In the genomic region with DNA sequence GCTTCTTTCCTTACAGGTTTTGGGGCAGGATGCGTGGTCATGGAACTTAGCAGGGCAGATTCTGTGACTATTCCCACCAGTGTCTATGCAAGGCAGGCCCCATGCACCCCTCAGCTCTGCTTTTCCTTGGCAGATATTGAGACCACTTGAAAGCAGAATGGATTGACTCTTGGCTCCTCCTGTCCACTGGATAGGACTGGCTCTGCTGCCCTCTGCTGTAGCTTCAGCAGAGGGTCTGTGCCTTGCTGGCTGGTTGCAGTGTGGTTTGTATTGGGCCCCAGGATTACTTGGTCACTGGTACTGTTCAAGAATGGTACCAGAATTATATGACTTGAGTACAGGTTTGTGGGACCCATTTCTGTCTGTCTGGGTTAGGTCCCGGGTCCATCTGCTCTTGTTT, we compare ENCODE assay signal across 14 mouse cellular contexts. TPM values are rescaled to one million over a fixed set of nuclear protein-coding genes. Genes with fewer than 3 reads are reported as not detected.
DNase-seq lines count a peak whose midpoint lies in the region; ATAC-seq and TF ChIP-seq lines count a peak whose summit lies in the region.
"Had no signal": no experiment of that assay in that cellular context is flagged by ENCODE, and none has a peak within 500 bp of the region (broad histone marks: within the 10 kb centered on the region; RNA-seq: fewer than 3 reads in every experiment).

No protein-coding gene starts in this region.

- no peaks in the 10 kb centered on the region for H3K9me3 ChIP-seq in forebrain, postnatal 0 days (ENCODE audit: low read length)
- H3K9me3 ChIP-seq in forebrain, embryonic 16.5 days (ENCODE audit: control insufficient read depth, low read length): no peaks in the 10 kb centered on the region
- H3K9me3 ChIP-seq: forebrain, embryonic 13.5 days; midbrain, embryonic 15.5 days had no signal

- H3K27ac ChIP-seq in forebrain, postnatal 0 days (ENCODE audit: low read depth, low read length): no peak overlapping the region
- no peak overlapping the region for H3K27ac ChIP-seq in forebrain, embryonic 16.5 days (ENCODE audit: low read length)
- H3K27ac ChIP-seq: forebrain, embryonic 13.5 days; midbrain, embryonic 15.5 days had no signal

- no peaks in the 10 kb centered on the region for H3K4me1 ChIP-seq in forebrain, postnatal 0 days (ENCODE audit: insufficient read depth)
- H3K4me1 ChIP-seq in forebrain, embryonic 16.5 days (replicated peaks; ENCODE audit: control insufficient read depth, insufficient read depth, low read length): no peaks in the 10 kb centered on the region
- H3K4me1 ChIP-seq: forebrain, embryonic 13.5 days; midbrain, embryonic 15.5 days had no signal

- TF ChIP-seq CTCF in forebrain, postnatal 0 days (IDR thresholded peaks at IDR 0.05; ENCODE audit: low read depth): peak; percentile 65

- ATAC-seq in forebrain, postnatal 0 days: peak; percentile 55
- no peak for ATAC-seq in forebrain, embryonic 16.5 days
- ATAC-seq: forebrain, embryonic 13.5 days; inflammation-experienced regulatory T-cells, adult 6 months; midbrain, embryonic 15.5 days had no signal

- no peak overlapping the region for H3K4me3 ChIP-seq in forebrain, postnatal 0 days (ENCODE audit: low read depth, low read length)
- H3K4me3 ChIP-seq in forebrain, embryonic 16.5 days (replicated peaks; ENCODE audit: low read length): no peak overlapping the region
- H3K4me3 ChIP-seq: forebrain, embryonic 13.5 days; midbrain, embryonic 15.5 days had no signal

- no peaks in the 10 kb centered on the region for H3K27me3 ChIP-seq in forebrain, postnatal 0 days (ENCODE audit: insufficient read depth, low read length)
- H3K27me3 ChIP-seq in forebrain, embryonic 16.5 days (replicated peaks; ENCODE audit: control insufficient read depth, insufficient read depth, low read length): no peaks in the 10 kb centered on the region
- H3K27me3 ChIP-seq: forebrain, embryonic 13.5 days; midbrain, embryonic 15.5 days had no signal

- H3K36me3 ChIP-seq in forebrain, postnatal 0 days (ENCODE audit: insufficient read depth): no peaks in the 10 kb centered on the region
- H3K36me3 ChIP-seq in forebrain, embryonic 16.5 days (ENCODE audit: control insufficient read depth, insufficient read depth): no peaks in the 10 kb centered on the region
- H3K36me3 ChIP-seq: midbrain, embryonic 15.5 days had no signal

- peak; percentile 27 for DNase-seq in forebrain, postnatal 0 days
- DNase-seq in kidney, postnatal 36 days: peak; percentile 2 to 26
- no peak for DNase-seq in kidney, adult 8-10 months
- DNase-seq in MN1 (ENCODE audit: low spot score): peak; percentile 25
- peak; percentile 14 to 39 for DNase-seq in lung, adult 18-20 months
- no peak for DNase-seq in urinary bladder, postnatal 25 days (ENCODE audit: low spot score)
- DNase-seq in right cerebral cortex, postnatal 14 days: no peak

- no peak overlapping the region for H3K9ac ChIP-seq in forebrain, postnatal 0 days
- H3K9ac ChIP-seq in forebrain, embryonic 16.5 days (replicated peaks; ENCODE audit: low read depth, low read length): no peak overlapping the region
- H3K9ac ChIP-seq: forebrain, embryonic 13.5 days; midbrain, embryonic 15.5 days had no signal

- no peak overlapping the region for H3K4me2 ChIP-seq in forebrain, postnatal 0 days (ENCODE audit: low read depth)
- no peak overlapping the region for H3K4me2 ChIP-seq in forebrain, embryonic 16.5 days (ENCODE audit: low read length)
- H3K4me2 ChIP-seq: forebrain, embryonic 13.5 days; midbrain, embryonic 15.5 days had no signal

- WGBS in forebrain, postnatal 0 days: 85% methylated on average over 2 of the region's 2 CpGs
- 86% methylated on average over 2 of the region's 2 CpGs for WGBS in forebrain, embryonic 16.5 days

RNA-seq across cellular contexts. Expression of gene Mov10l1, which starts 16.4 kb away (rescaled TPM):
- 0.05 TPM in 1 of 2 replicates, not detected in the other for total RNA-seq in forebrain, postnatal 0 days (2014; rRNA removed)
- 0.16 TPM in 1 of 2 replicates, not detected in the other for polyA plus RNA-seq in forebrain, postnatal 0 days (2015; fragmentation: Nextera tagmentation; extraction: Ambion mirVana)
- not detected in 2 replicates for polyA plus RNA-seq in forebrain, embryonic 16.5 days (2015; fragmentation: Nextera tagmentation; extraction: Ambion mirVana)
- total RNA-seq: MEL had no signal
- polyA plus RNA-seq: forebrain, embryonic 13.5 days; inflammation-experienced regulatory T-cells, adult 6 months; limb, embryonic 11.5 days; midbrain, embryonic 15.5 days; stomach, embryonic 16.5 days had no signal

RNA-seq across cellular contexts. Expression of gene Mlc1, which starts 20.3 kb away (rescaled TPM):
- 70.6 and 86.6 TPM in 2 replicates for total RNA-seq in forebrain, postnatal 0 days (2014; rRNA removed)
- polyA plus RNA-seq in forebrain, postnatal 0 days (2015; fragmentation: Nextera tagmentation; extraction: Ambion mirVana): 59.4 and 69.7 TPM in 2 replicates
- polyA plus RNA-seq in forebrain, embryonic 16.5 days (2015; fragmentation: Nextera tagmentation; extraction: Ambion mirVana): 33.5 and 36.4 TPM in 2 replicates
- total RNA-seq: MEL had no signal
- polyA plus RNA-seq: limb, embryonic 11.5 days; stomach, embryonic 16.5 days had no signal

RNA-seq across cellular contexts. Expression of gene Ttll8, which starts 44.9 kb away (rescaled TPM):
- total RNA-seq in forebrain, postnatal 0 days (2014; rRNA removed): 0.15 and 0.52 TPM in 2 replicates
- 0.05 and 0.29 TPM in 2 replicates for polyA plus RNA-seq in forebrain, postnatal 0 days (2015; fragmentation: Nextera tagmentation; extraction: Ambion mirVana)
- polyA plus RNA-seq in forebrain, embryonic 16.5 days (2015; fragmentation: Nextera tagmentation; extraction: Ambion mirVana): 0.07 and 0.08 TPM in 2 replicates
- total RNA-seq: MEL had no signal
- polyA plus RNA-seq: forebrain, embryonic 13.5 days; inflammation-experienced regulatory T-cells, adult 6 months; limb, embryonic 11.5 days; stomach, embryonic 16.5 days had no signal

Comparison
In these comparisons a context has a peak if more than half of its experiments do, and no peak if none do; other contexts are left out.
1. DNase-seq: peak in forebrain, postnatal 0 days (single experiment), kidney, postnatal 36 days (2 of 2), MN1 (single experiment) and lung, adult 18-20 months (2 of 2); none in kidney, adult 8-10 months (0 of 2), urinary bladder, postnatal 25 days (single experiment) and right cerebral cortex, postnatal 14 days (single experiment).